Mouse (Mus musculus) embryonic fibroblast, embryonic 13.5 days (primary cell): ENCODE results near the gene Gm10153.

Source experiments
- CTCF ChIP-seq: IDR thresholded peaks from 2 replicates; pipeline ENCODE4 v1.5.1; 2011; ENCODE audit warnings: mild to moderate bottlenecking, control low read depth, low read length, moderate library complexity, borderline replicate concordance; ENCODE audit not compliant: insufficient read depth
- POLR2A ChIP-seq: IDR thresholded peaks from 2 replicates; pipeline ENCODE4 v1.6.1; 2011; ENCODE audit warnings: low read depth, mild to moderate bottlenecking, control low read depth, low read length, moderate library complexity

- no peak for TF ChIP-seq CTCF
- no peak for TF ChIP-seq POLR2A
Observed at GRCm38 (mm10) chr7:142181021-142181420, 9.2 kb downstream of the Gm10153 start.
